Mouse (Mus musculus) heart, embryonic 16.5 days (tissue): ENCODE data around the gene Igf1. TPM values are rescaled to one million over a fixed set of nuclear protein-coding genes. Genes with fewer than 3 reads are reported as not detected.

Experiments used
- ATAC-seq: fragments of 200-750 bp; cut with Nextera tagmentation; replicated peaks from 2 replicates; pipeline ENCODE4 v1.8.0; 2017; ENCODE audit warnings: moderate number of reproducible peaks; ENCODE audit not compliant: insufficient read depth, low FRiP score; ENCODE audit errors: extremely low read depth
- H3K27ac ChIP-seq: fragments of 300-500 bp; sonication (generic); 2 replicates; pipeline ENCODE4 v1.5.1; 2014; ENCODE audit warnings: mild to moderate bottlenecking, low read length, control low read depth, moderate library complexity
- H3K27me3 ChIP-seq: fragments of 300-500 bp; sonication (generic); 2 replicates; pipeline ENCODE4 v1.6.1; 2014; ENCODE audit warnings: low read length, mixed read lengths; ENCODE audit not compliant: control insufficient read depth, insufficient read depth
- H3K36me3 ChIP-seq: fragments of 300-500 bp; sonication (generic); 2 replicates; pipeline ENCODE4 v1.6.1; 2014; ENCODE audit not compliant: control insufficient read depth, insufficient read depth
- H3K4me1 ChIP-seq: fragments of 300-500 bp; sonication (generic); 2 replicates; pipeline ENCODE4 v1.6.1; 2014; ENCODE audit warnings: low read length, mixed read lengths; ENCODE audit not compliant: control insufficient read depth, insufficient read depth
- H3K4me2 ChIP-seq: fragments of 300-500 bp; sonication (generic); 2 replicates; pipeline ENCODE4 v1.6.1; 2014; ENCODE audit warnings: low read depth, mild to moderate bottlenecking, control low read depth, low read length
- H3K4me3 ChIP-seq: fragments of 300-500 bp; sonication (generic); 2 replicates; pipeline ENCODE4 v1.5.1; 2014; ENCODE audit warnings: mild to moderate bottlenecking, control low read depth, low read length
- H3K9ac ChIP-seq: fragments of 300-500 bp; sonication (generic); 2 replicates; pipeline ENCODE4 v1.6.1; 2014; ENCODE audit warnings: low read length, control low read depth
- H3K9me3 ChIP-seq: fragments of 300-500 bp; sonication (generic); replicated peaks from 2 replicates; pipeline ENCODE4 v1.6.1; 2016; ENCODE audit warnings: low read length; ENCODE audit not compliant: control insufficient read depth
- WGBS: fragments of 180-500 bp; shearing (Covaris S2); extraction: QIAGEN DNeasy Blood & Tissue Kit; methylation state at CpG from one replicate; pipeline ENCODE4 v1.1.7; 2014; 5-methylcytosine and 5-hydroxymethylcytosine counted together
- polyA plus RNA-seq: library from polyadenylated mRNA; unstranded; fragments of >200 nt; fragmentation: Nextera tagmentation; extraction: Ambion mirVana; gene quantifications from 2 replicates; pipeline ENCODE4 v1.2.1, GENCODE M21; 2015

Gene Igf1
- polyA plus RNA-seq, 1 experiment from 2014 or later: 28.0 TPM

- Histone ChIP-seq H3K36me3 (no peaks in the 10 kb centered on the region), H3K4me2 (no peak overlapping the region), H3K4me3 (no peak overlapping the region), H3K27me3 (no peaks in the 10 kb centered on the region), H3K4me1 (peaks cover 14% of the 10 kb centered on the region), H3K27ac (peak overlapping the region; percentile 71), H3K9me3 (no peaks in the 10 kb centered on the region), H3K9ac (no peak overlapping the region)
- 46% methylated on average over 8 of the region's 8 CpGs for WGBS
- ATAC-seq: no peak
These were observed 68.5 kb downstream of the Igf1 start for GRCm38 (mm10) chr10:87926564-87926963.

- H3K4me3 ChIP-seq: no peak overlapping the region
- H3K36me3 ChIP-seq: 0 out of 2 replicates have a peak, but pooled peaks cover 6% of the 10 kb centered on the region
- no peaks in the 10 kb centered on the region for H3K27me3 ChIP-seq
- 13% methylated on average over 6 of the region's 6 CpGs for WGBS
- H3K4me1 ChIP-seq: peaks cover 14% of the 10 kb centered on the region
- peak; percentile 88 for ATAC-seq
- H3K4me2 ChIP-seq: peak overlapping the region; percentile 20; the same call in 1 of the 2 replicates
- H3K27ac ChIP-seq: peak overlapping the region; percentile 71
- no peaks in the 10 kb centered on the region for H3K9me3 ChIP-seq
- no peak overlapping the region for H3K9ac ChIP-seq
These were observed 69.1 kb downstream of the Igf1 start for GRCm38 (mm10) chr10:87927131-87927609.

GRCm38 (mm10) chr10:87948192-87948591 lies 90.1 kb downstream of the Igf1 start:
- Histone ChIP-seq H3K4me2 (no peak overlapping the region), H3K27me3 (no peaks in the 10 kb centered on the region), H3K27ac (no peak overlapping the region), H3K4me3 (no peak overlapping the region), H3K9me3 (0 out of 2 replicates have a peak, but pooled peaks cover 2% of the 10 kb centered on the region), H3K4me1 (no peaks in the 10 kb centered on the region), H3K36me3 (no peaks in the 10 kb centered on the region), H3K9ac (no peak overlapping the region)
- WGBS: 73% methylated on average over 4 of the region's 4 CpGs
- no peak for ATAC-seq

GRCm38 (mm10) chr10:87971536-87971935 lies 113.5 kb downstream of the Igf1 start:
- no peaks in the 10 kb centered on the region for H3K9me3 ChIP-seq
- no peaks in the 10 kb centered on the region for H3K4me1 ChIP-seq
- no peak overlapping the region for H3K4me3 ChIP-seq
- no peak for ATAC-seq
- H3K27me3 ChIP-seq: no peaks in the 10 kb centered on the region
- no peaks in the 10 kb centered on the region for H3K36me3 ChIP-seq
- H3K27ac ChIP-seq: no peak overlapping the region
- H3K9ac ChIP-seq: no peak overlapping the region
- no peak overlapping the region for H3K4me2 ChIP-seq
- 56% methylated on average over 6 of the region's 6 CpGs for WGBS

- WGBS: 54% methylated on average over 4 of the region's 4 CpGs
- Histone ChIP-seq H3K27ac (no peak overlapping the region), H3K4me1 (no peaks in the 10 kb centered on the region), H3K36me3 (no peaks in the 10 kb centered on the region), H3K27me3 (no peaks in the 10 kb centered on the region), H3K9me3 (no peaks in the 10 kb centered on the region), H3K4me2 (no peak overlapping the region), H3K4me3 (no peak overlapping the region), H3K9ac (no peak overlapping the region)
- ATAC-seq: no peak
These were observed 116.0 kb downstream of the Igf1 start for GRCm38 (mm10) chr10:87973911-87974631.

- Histone ChIP-seq H3K36me3 (no peaks in the 10 kb centered on the region), H3K27me3 (no peaks in the 10 kb centered on the region), H3K9ac (no peak overlapping the region), H3K9me3 (no peaks in the 10 kb centered on the region), H3K4me1 (no peaks in the 10 kb centered on the region), H3K4me3 (no peak overlapping the region), H3K27ac (no peak overlapping the region), H3K4me2 (no peak overlapping the region)
- no peak for ATAC-seq
- 83% methylated on average over 5 of the region's 5 CpGs for WGBS
These were observed 127.3 kb downstream of the Igf1 start for GRCm38 (mm10) chr10:87985375-87985774.

- no peak overlapping the region for H3K9ac ChIP-seq
- H3K9me3 ChIP-seq: no peaks in the 10 kb centered on the region
- WGBS: 65% methylated on average over 3 of the region's 3 CpGs
- H3K36me3 ChIP-seq: no peaks in the 10 kb centered on the region
- H3K4me1 ChIP-seq: no peaks in the 10 kb centered on the region
- no peak for ATAC-seq
- no peak overlapping the region for H3K4me3 ChIP-seq
- H3K27ac ChIP-seq: no peak overlapping the region
- no peak overlapping the region for H3K4me2 ChIP-seq
- H3K27me3 ChIP-seq: no peaks in the 10 kb centered on the region
These were observed 128.1 kb downstream of the Igf1 start for GRCm38 (mm10) chr10:87986201-87986600.

Other genes with a start within 250 kb of the Igf1 start
- 0.33 TPM in 1 of 2 replicates, not detected in the other for gene Pmch, start 232.8 kb downstream of the Igf1 start, polyA plus RNA-seq